Mouse (Mus musculus) cortical plate, adult 2 months (tissue): ENCODE measurements around the gene Rhbdf2. TPM values are rescaled to one million over a fixed set of nuclear protein-coding genes. Genes with fewer than 3 reads are reported as not detected.
A peak's percentile ranks its signal among the peaks of the same experiment; 100 is the strongest.

Experiments
- H3K27ac ChIP-seq: fragments of 200-500 bp; 2 replicates; pipeline ENCODE4 v1.5.1; 2012; ENCODE audit warnings: low read length, control low read depth, inconsistent platforms; ENCODE audit not compliant: insufficient read depth
- H3K4me1 ChIP-seq: fragments of 200-500 bp; 2 replicates; pipeline ENCODE4 v1.6.1; 2011; ENCODE audit warnings: low read length; ENCODE audit not compliant: control insufficient read depth, insufficient read depth
- H3K4me3 ChIP-seq: fragments of 200-500 bp; 2 replicates; pipeline ENCODE4 v1.5.1; 2011; ENCODE audit warnings: mild to moderate bottlenecking, low read length, control low read depth; ENCODE audit not compliant: insufficient read depth
- CTCF ChIP-seq: fragments of 200-500 bp; IDR thresholded peaks from 2 replicates; pipeline ENCODE4 v1.5.1; 2011; ENCODE audit warnings: mild to moderate bottlenecking, control low read depth, low read length; ENCODE audit not compliant: insufficient read depth; ENCODE audit errors: extremely low read depth
- POLR2A ChIP-seq: fragments of 200-500 bp; IDR thresholded peaks from 2 replicates; pipeline ENCODE4 v1.6.1; 2011; ENCODE audit warnings: mild to moderate bottlenecking, low read length, control low read depth; ENCODE audit not compliant: insufficient read depth; ENCODE audit errors: extremely low read depth
- polyA plus RNA-seq: library from polyadenylated mRNA; depleted of rRNA; stranded (reverse); fragments of >200 nt; gene quantifications from 2 replicates; pipeline ENCODE4 v1.2.3, GENCODE M21; 2012

Rhbdf2 gene
- polyA plus RNA-seq, 1 experiment, result 2.1 TPM

GRCm38 (mm10) chr11:116661291-116661947, 34.6 kb upstream of the Rhbdf2 start:
- peaks cover 13% of the 10 kb centered on the region for H3K4me1 ChIP-seq
- H3K27ac ChIP-seq, result 0 out of 2 replicates have a peak overlapping the region, but pooled peaks have one; percentile 23
- TF ChIP-seq CTCF (no peak), POLR2A (no peak)
- no peak overlapping the region for H3K4me3 ChIP-seq

GRCm38 (mm10) chr11:116660181-116660580, 33.4 kb upstream of the Rhbdf2 start:
- Histone ChIP-seq H3K4me1 (peaks cover 17% of the 10 kb centered on the region), H3K27ac (no peak overlapping the region), H3K4me3 (no peak overlapping the region)
- TF ChIP-seq POLR2A, result no peak
- TF ChIP-seq CTCF, result no peak

GRCm38 (mm10) chr11:116659027-116659621, 32.3 kb upstream of the Rhbdf2 start:
- Histone ChIP-seq H3K4me3 (no peak overlapping the region), H3K4me1 (peaks cover 17% of the 10 kb centered on the region), H3K27ac (no peak overlapping the region)
- TF ChIP-seq POLR2A (no peak), CTCF (no peak)

- H3K4me1 ChIP-seq, result peaks cover 17% of the 10 kb centered on the region
- H3K4me3 ChIP-seq, result no peak overlapping the region
- TF ChIP-seq POLR2A, result no peak
- TF ChIP-seq CTCF, result no peak
- H3K27ac ChIP-seq, result no peak overlapping the region
These were observed 31.4 kb upstream of the Rhbdf2 start for GRCm38 (mm10) chr11:116658238-116658637.

- Histone ChIP-seq H3K4me3 (peak overlapping the region; percentile 35), H3K4me1 (peaks cover 14% of the 10 kb centered on the region), H3K27ac (peak overlapping the region; percentile 49; the same call in 1 of the 2 replicates)
- TF ChIP-seq POLR2A (peak; percentile 81; the same call in 1 of the 2 replicates), CTCF (no peak)
These were observed 30.7 kb upstream of the Rhbdf2 start for GRCm38 (mm10) chr11:116657311-116658223.

GRCm38 (mm10) chr11:116656348-116657191, 29.8 kb upstream of the Rhbdf2 start:
- H3K4me3 ChIP-seq, result no peak overlapping the region

GRCm38 (mm10) chr11:116654255-116654821, 27.5 kb upstream of the Rhbdf2 start, which contains the start of gene Cygb:
Cygb (minus strand) TSS chr11:116654313.
- Histone ChIP-seq H3K27ac (peak within 1 kb of the TSS; percentile 81), H3K4me3 (peak within 1 kb of the TSS; percentile 74), H3K4me1 (peaks cover 8% of the 10 kb centered on the region)
- TF ChIP-seq CTCF (no peak), POLR2A (no peak)

More at GRCm38 (mm10) chr11:116656348-116657191, 29.8 kb upstream of the Rhbdf2 start:
- no peak for TF ChIP-seq CTCF
- no peak for TF ChIP-seq POLR2A
- H3K27ac ChIP-seq, result no peak overlapping the region
- H3K4me1 ChIP-seq, result peaks cover 9% of the 10 kb centered on the region

GRCm38 (mm10) chr11:116653709-116654221, 26.9 kb upstream of the Rhbdf2 start:
- no peak for TF ChIP-seq POLR2A
- TF ChIP-seq CTCF, result no peak
- Histone ChIP-seq H3K4me3 (peak overlapping the region; percentile 74), H3K4me1 (peaks cover 8% of the 10 kb centered on the region), H3K27ac (peak overlapping the region; percentile 81)

- H3K4me1 ChIP-seq, result peaks cover 8% of the 10 kb centered on the region
- TF ChIP-seq POLR2A (no peak), CTCF (no peak)
- peak within 1 kb of the TSS; percentile 74 for H3K4me3 ChIP-seq
- H3K27ac ChIP-seq, result peak within 1 kb of the TSS; percentile 81
These were observed 26.4 kb upstream of the Rhbdf2 start, which contains the start of gene Prcd for GRCm38 (mm10) chr11:116653234-116653633. Prcd (plus strand) TSS chr11:116653534.
